Mouse (Mus musculus) liver, adult 2 months (tissue): ENCODE results near the gene Tmem237.

Experiments
- CTCF ChIP-seq: fragments of 200-500 bp; IDR thresholded peaks from 2 replicates; pipeline ENCODE4 v1.5.1; 2011; ENCODE audit warnings: low read depth, low read length, control low read depth
- POLR2A ChIP-seq: fragments of 200-500 bp; IDR thresholded peaks from 2 replicates; pipeline ENCODE4 v1.6.1; 2011; ENCODE audit warnings: low read length, control low read depth; ENCODE audit not compliant: insufficient read depth; ENCODE audit errors: extremely low read depth

GRCm38 (mm10) chr1:59101020-59101419, 19.2 kb downstream of the Tmem237 start:
- no peak for TF ChIP-seq CTCF
- TF ChIP-seq POLR2A: no peak
